Mouse (Mus musculus) heart, postnatal 0 days (tissue): ENCODE results near the gene H60b.

Experiments
- CTCF ChIP-seq: IDR thresholded peaks from 2 replicates; pipeline ENCODE4 v1.5.1; 2016; ENCODE audit warnings: antibody characterized with exemption, control low read depth, low read depth
- EP300 ChIP-seq: IDR thresholded peaks from 2 replicates; pipeline ENCODE4 v1.6.1; 2016; ENCODE audit warnings: antibody characterized with exemption, low read depth

- no peak for TF ChIP-seq EP300
- TF ChIP-seq CTCF = no peak
Observed at GRCm38 (mm10) chr10:22301641-22302040, 143.3 kb downstream of the H60b start.
